Mouse (Mus musculus) embryonic facial prominence, embryonic 15.5 days (tissue): Measurements from ENCODE around the gene Arl8a. TPM values are rescaled to one million over a fixed set of nuclear protein-coding genes. Genes with fewer than 3 reads are reported as not detected.
A peak's percentile ranks its signal among the peaks of the same experiment; 100 is the strongest.

Experiments used
- ATAC-seq: fragments of 200-750 bp; cut with Nextera tagmentation; 2 replicates; pipeline ENCODE4 v1.8.0; 2017; ENCODE audit warnings: low read depth, moderate TSS enrichment; ENCODE audit not compliant: insufficient number of reproducible peaks, low FRiP score, low TSS enrichment
- H3K27ac ChIP-seq: fragments of 300-500 bp; sonication (generic); replicated peaks from 2 replicates; pipeline ENCODE4 v1.5.1; 2015; ENCODE audit warnings: mild to moderate bottlenecking, inconsistent platforms
- H3K27me3 ChIP-seq: fragments of 300-500 bp; sonication (generic); 2 replicates; pipeline ENCODE4 v1.6.1; 2015; ENCODE audit warnings: inconsistent platforms
- H3K36me3 ChIP-seq: fragments of 300-500 bp; sonication (generic); 2 replicates; pipeline ENCODE4 v1.6.1; 2015; ENCODE audit warnings: mild to moderate bottlenecking, inconsistent platforms
- H3K4me1 ChIP-seq: fragments of 300-500 bp; sonication (generic); 2 replicates; pipeline ENCODE4 v1.6.1; 2015; ENCODE audit warnings: inconsistent platforms
- H3K4me2 ChIP-seq: fragments of 300-500 bp; sonication (generic); replicated peaks from 2 replicates; pipeline ENCODE4 v1.6.1; 2015; ENCODE audit warnings: mild to moderate bottlenecking, inconsistent platforms
- H3K4me3 ChIP-seq: fragments of 300-500 bp; sonication (generic); replicated peaks from 2 replicates; pipeline ENCODE4 v1.5.1; 2015; ENCODE audit warnings: mild to moderate bottlenecking, inconsistent platforms
- H3K9ac ChIP-seq: fragments of 300-500 bp; sonication (generic); 2 replicates; pipeline ENCODE4 v1.6.1; 2015; ENCODE audit warnings: inconsistent platforms
- H3K9me3 ChIP-seq: fragments of 300-500 bp; sonication (generic); replicated peaks from 2 replicates; pipeline ENCODE4 v1.6.1; 2016; ENCODE audit warnings: inconsistent platforms
- WGBS: fragments of 180-500 bp; shearing (Covaris S2); methylation state at CpG from one replicate; pipeline ENCODE4 v1.1.7; 2015; 5-methylcytosine and 5-hydroxymethylcytosine counted together
- polyA plus RNA-seq: library from polyadenylated mRNA; unstranded; fragments of >200 nt; fragmentation: Nextera tagmentation; extraction: Ambion mirVana; gene quantifications from 2 replicates; pipeline ENCODE4 v1.2.1, GENCODE M21; 2015

Arl8a gene
- polyA plus RNA-seq, 1 experiment from 2014 or later = 85.7 TPM

DNA sequence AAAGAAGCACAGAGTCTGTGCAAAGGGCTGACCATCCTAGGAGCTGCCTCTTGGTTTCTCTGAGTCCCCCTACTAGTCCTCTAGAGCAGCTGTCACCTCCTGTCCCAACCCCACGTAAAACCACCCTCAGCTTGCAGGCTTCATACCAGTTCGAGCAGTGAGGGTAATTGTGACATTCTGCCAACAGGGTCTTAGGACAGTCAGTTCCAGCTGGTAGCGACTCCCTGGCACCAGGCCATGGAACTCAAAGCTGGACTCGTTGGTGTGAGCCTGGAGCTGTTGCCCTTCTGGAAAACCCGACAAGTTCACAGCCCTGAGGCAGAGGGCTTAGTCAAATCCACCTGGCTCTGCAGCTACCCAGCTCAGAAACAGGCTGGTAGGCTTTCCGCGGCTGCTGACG, 20.6 kb upstream of the Arl8a start:
- H3K36me3 ChIP-seq = no peaks in the 10 kb centered on the region
- no peak for ATAC-seq
- H3K9ac ChIP-seq = no peak overlapping the region
- WGBS = 19% methylated on average over 8 of the region's 8 CpGs
- H3K4me2 ChIP-seq = peak overlapping the region; percentile 38
- H3K27me3 ChIP-seq = peaks cover 7% of the 10 kb centered on the region
- no peaks in the 10 kb centered on the region for H3K9me3 ChIP-seq
- peak overlapping the region; percentile 9 for H3K4me3 ChIP-seq
- peak overlapping the region; percentile 86 for H3K27ac ChIP-seq
- peaks cover 56% of the 10 kb centered on the region for H3K4me1 ChIP-seq

DNA sequence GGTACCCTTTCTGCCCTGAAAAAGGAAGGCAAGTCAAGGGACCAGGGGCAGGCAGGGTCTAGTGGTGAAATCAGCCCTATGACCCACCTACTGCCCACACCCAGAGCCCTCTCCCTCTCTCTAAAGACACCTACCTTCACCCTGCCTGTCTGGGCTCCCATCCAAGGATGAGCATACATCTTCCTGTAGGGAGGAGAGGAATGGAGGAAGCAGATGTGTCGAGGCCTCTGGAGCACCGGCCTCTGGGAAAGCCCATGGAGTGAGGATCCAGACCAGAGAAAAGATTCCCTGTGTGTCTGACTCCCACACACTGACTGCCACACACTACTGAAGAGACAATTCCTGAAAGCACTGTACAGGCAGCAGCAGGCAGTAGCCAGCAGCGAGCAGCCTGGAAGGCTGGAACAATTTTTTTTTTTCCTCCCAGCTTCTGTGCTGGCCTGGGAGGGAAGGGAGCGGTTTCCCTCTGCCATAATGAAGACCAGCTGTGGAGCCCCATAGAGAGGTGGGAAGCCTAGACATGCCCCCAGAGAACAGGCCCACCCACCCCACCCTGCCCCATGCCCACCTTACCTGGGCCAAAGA, 20.1 kb upstream of the Arl8a start:
- H3K36me3 ChIP-seq = no peaks in the 10 kb centered on the region
- 0 out of 2 replicates have a peak, but pooled peaks have one; percentile 20 for ATAC-seq
- H3K27ac ChIP-seq = peak overlapping the region; percentile 86
- H3K9ac ChIP-seq = peak overlapping the region; percentile 18; the same call in 1 of the 2 replicates
- H3K4me3 ChIP-seq = peak overlapping the region; percentile 9
- H3K27me3 ChIP-seq = peaks cover 7% of the 10 kb centered on the region
- 10% methylated on average over 4 of the region's 4 CpGs for WGBS
- H3K4me1 ChIP-seq = peaks cover 62% of the 10 kb centered on the region
- H3K9me3 ChIP-seq = no peaks in the 10 kb centered on the region
- H3K4me2 ChIP-seq = peak overlapping the region; percentile 38

DNA sequence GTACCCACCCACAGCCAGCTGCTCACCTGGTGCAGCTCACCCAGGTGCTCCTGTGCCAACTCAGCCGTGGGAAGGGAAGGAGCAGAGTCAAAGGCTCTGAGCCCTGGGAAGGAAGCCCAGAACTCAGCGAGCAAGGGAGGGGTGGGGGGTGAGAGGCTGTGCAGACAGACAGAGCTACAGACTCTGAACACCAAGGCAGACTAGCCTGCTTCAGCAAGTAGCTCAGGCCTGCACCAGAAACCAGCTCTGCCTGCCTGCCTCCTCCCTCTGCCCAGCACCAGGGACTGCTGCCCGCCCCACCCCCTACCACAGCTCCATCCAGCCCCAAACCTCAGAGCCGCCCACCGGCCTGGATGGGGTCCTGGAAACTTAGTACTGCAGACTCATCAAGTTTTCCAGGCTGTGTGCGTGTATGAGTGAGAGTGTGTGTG, 18.6 kb upstream of the Arl8a start:
- peak overlapping the region; percentile 38 for H3K4me2 ChIP-seq
- peak overlapping the region; percentile 86 for H3K27ac ChIP-seq
- ATAC-seq = peak; percentile 81
- peaks cover 7% of the 10 kb centered on the region for H3K27me3 ChIP-seq
- H3K4me1 ChIP-seq = peaks cover 72% of the 10 kb centered on the region
- 17% methylated on average over 6 of the region's 6 CpGs for WGBS
- H3K9me3 ChIP-seq = no peaks in the 10 kb centered on the region
- no peaks in the 10 kb centered on the region for H3K36me3 ChIP-seq
- no peak overlapping the region for H3K9ac ChIP-seq
- peak overlapping the region; percentile 15 for H3K4me3 ChIP-seq

GRCm38 (mm10) chr1:135128986-135129385, 17.6 kb upstream of the Arl8a start:
- Histone ChIP-seq H3K27ac (peak overlapping the region; percentile 86; the same call in 1 of the 2 replicates), H3K4me3 (no peak overlapping the region), H3K36me3 (no peaks in the 10 kb centered on the region), H3K27me3 (peaks cover 7% of the 10 kb centered on the region), H3K4me1 (peaks cover 72% of the 10 kb centered on the region), H3K9ac (no peak overlapping the region), H3K4me2 (no peak overlapping the region), H3K9me3 (no peaks in the 10 kb centered on the region)
- 21% methylated on average over 9 of the region's 9 CpGs for WGBS
- no peak for ATAC-seq

DNA sequence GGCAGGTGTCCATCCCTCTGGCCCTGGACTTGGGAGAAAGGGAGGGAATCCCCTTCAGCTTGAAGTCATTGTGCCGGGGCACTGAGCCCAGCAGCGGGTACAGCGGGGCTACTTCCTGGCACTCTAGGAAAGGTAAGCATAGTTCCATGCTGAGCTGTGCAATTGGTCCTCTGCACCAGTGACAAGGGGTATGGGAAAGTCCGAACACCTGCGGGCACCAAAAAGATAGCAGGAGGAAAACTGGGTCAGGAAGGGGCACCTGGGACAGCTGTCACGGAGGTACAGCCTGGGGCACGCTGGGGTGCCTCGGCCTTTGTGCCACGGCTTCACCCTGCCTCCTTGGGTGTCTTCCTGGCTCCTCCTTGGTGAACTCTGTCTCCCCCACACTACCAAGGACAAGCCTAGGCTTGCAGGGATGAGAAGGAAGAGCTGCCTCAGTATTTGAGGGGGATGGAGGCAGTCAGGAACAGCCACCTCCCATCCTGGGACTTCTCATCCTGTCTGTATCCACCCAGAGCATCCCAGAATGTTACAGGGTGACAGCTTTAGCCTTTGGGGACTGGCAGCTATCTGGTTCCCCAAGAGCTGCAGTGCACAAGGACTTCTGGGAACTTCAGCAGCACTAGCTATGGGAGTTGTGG, 17.0 kb upstream of the Arl8a start:
- H3K4me3 ChIP-seq = no peak overlapping the region
- no peaks in the 10 kb centered on the region for H3K36me3 ChIP-seq
- H3K9me3 ChIP-seq = no peaks in the 10 kb centered on the region
- WGBS = 68% methylated on average over 9 of the region's 9 CpGs
- no peak overlapping the region for H3K4me2 ChIP-seq
- no peak for ATAC-seq
- peaks cover 72% of the 10 kb centered on the region for H3K4me1 ChIP-seq
- peaks cover 7% of the 10 kb centered on the region for H3K27me3 ChIP-seq
- no peak overlapping the region for H3K9ac ChIP-seq
- 0 out of 2 replicates have a peak overlapping the region, but pooled peaks have one; percentile 86 for H3K27ac ChIP-seq

DNA sequence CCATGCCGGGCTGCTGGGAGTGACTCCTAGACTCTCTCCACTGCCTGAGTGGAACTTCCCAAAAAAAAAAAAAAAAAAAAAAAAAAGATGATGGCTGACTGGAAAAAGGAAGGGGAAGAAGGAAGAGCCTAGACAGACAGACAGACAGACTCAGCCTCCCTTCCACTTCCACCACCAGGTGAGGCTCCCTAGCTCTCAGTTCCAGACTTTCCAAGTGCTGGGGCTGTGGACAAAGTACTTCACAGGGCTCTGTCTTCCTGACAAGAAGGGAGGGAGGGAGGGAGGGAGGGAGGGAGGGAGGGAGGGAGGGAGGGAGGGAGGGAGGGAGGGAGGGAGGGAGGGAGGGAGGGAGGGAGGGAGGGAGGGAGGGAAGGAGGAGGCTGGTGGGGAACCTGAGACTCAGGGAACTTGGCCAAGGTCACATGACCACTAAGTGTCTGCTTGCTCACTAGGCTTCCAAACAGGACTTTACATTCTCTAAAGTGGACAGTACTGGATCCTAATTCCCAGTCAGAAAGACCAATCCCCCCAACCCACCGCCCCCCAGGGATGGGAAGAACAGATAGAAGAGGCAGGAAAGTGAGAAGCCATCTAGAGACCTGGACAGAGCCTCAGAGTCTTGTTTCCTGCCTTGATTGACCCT, 16.1 kb upstream of the Arl8a start:
- no peak for ATAC-seq

DNA sequence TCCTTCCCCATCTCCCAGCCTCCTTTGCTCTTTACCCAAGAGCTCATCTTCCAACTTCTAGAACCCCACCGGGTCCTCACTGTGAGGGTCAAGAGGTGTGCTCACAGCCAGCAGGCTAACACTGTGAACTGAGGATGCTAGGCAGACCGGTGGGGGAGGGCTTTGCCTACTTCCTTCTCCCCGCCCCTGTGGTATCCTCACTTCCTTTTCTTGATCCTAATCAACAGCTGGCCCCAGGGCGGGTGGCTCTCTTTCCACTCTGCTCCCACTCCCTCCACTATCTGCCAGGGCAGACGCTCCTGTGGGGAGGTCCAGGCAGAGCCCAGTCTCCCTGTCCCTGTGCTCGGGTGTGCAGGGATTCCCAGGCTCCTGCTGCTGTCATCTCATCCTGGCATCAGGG, 15.6 kb upstream of the Arl8a start:
- H3K4me3 ChIP-seq = no peak overlapping the region
- peaks cover 7% of the 10 kb centered on the region for H3K27me3 ChIP-seq
- H3K4me2 ChIP-seq = no peak overlapping the region
- H3K27ac ChIP-seq = peak overlapping the region; percentile 49; the same call in 1 of the 2 replicates
- ATAC-seq = no peak
- 23% methylated on average over 6 of the region's 6 CpGs for WGBS
- H3K4me1 ChIP-seq = peaks cover 60% of the 10 kb centered on the region
- H3K9me3 ChIP-seq = no peaks in the 10 kb centered on the region
- H3K36me3 ChIP-seq = no peaks in the 10 kb centered on the region
- H3K9ac ChIP-seq = no peak overlapping the region

More for the DNA sequence above, 16.1 kb upstream of the Arl8a start:
- Histone ChIP-seq H3K36me3 (no peaks in the 10 kb centered on the region), H3K9me3 (no peaks in the 10 kb centered on the region), H3K9ac (no peak overlapping the region), H3K27me3 (peaks cover 7% of the 10 kb centered on the region), H3K4me2 (no peak overlapping the region), H3K27ac (no peak overlapping the region), H3K4me1 (peaks cover 66% of the 10 kb centered on the region), H3K4me3 (no peak overlapping the region)
- 78% methylated on average over 2 of the region's 2 CpGs for WGBS

DNA sequence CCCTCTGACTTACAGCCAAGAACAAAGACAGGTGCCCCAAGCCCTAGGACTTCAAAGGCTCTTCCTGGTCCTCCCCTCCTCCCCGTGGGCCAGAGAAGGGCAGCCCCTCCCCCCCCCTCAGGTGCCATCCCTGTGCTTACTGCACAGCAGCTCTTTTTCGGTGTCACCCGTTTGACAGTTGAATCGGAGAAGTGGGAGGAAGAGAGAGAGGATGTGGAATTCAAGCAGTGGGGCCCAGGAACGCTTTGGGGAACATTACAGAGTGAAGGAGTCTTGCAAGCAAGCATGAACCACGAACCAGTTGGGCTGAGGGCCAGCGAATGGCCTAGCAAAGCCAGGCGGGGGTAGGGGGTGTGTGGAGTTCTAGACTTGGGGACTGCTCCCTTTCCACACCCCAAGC, 15.1 kb upstream of the Arl8a start:
- 0 out of 2 replicates have a peak overlapping the region, but pooled peaks have one; percentile 49 for H3K27ac ChIP-seq
- peaks cover 55% of the 10 kb centered on the region for H3K4me1 ChIP-seq
- peaks cover 7% of the 10 kb centered on the region for H3K27me3 ChIP-seq
- no peak overlapping the region for H3K4me2 ChIP-seq
- H3K9me3 ChIP-seq = no peaks in the 10 kb centered on the region
- no peak overlapping the region for H3K9ac ChIP-seq
- WGBS = 31% methylated on average over 8 of the region's 8 CpGs
- ATAC-seq = no peak
- H3K36me3 ChIP-seq = no peaks in the 10 kb centered on the region
- no peak overlapping the region for H3K4me3 ChIP-seq

DNA sequence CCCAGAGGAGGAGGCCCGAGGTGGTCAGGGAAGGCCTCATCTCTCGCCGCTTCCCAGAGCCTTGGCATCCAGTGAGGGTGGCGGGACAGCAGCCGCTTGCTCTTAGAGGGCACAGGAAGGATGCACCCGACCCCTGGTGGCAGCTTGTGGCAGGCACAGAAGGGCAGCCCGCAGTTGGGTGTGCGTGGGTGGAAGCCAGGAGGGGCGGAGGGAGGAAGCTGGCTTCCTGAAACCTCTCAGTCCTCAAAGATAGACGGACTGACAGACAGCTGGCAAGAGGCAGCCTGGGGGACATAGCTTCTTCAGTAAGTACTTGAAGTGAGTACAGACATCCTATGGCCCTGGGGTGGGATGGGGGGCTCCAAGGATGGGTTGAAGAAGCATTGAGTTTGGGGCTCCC, 14.2 kb upstream of the Arl8a start, which contains the start of gene Ptpn7:
TSS of gene Ptpn7 (plus strand) at position 228 of the 400 bp plus-strand sequence.
- ATAC-seq = no peak
- H3K4me1 ChIP-seq = peaks cover 46% of the 10 kb centered on the region
- no peak within 1 kb of the TSS for H3K9ac ChIP-seq
- no peak within 1 kb of the TSS for H3K4me3 ChIP-seq
- peaks cover 7% of the 10 kb centered on the region for H3K27me3 ChIP-seq
- WGBS = 41% methylated on average over 10 of the region's 10 CpGs
- H3K36me3 ChIP-seq = no peaks in the 10 kb centered on the region
- H3K27ac ChIP-seq = no peak within 1 kb of the TSS
- no peak within 1 kb of the TSS for H3K4me2 ChIP-seq
- no peaks in the 10 kb centered on the region for H3K9me3 ChIP-seq

DNA sequence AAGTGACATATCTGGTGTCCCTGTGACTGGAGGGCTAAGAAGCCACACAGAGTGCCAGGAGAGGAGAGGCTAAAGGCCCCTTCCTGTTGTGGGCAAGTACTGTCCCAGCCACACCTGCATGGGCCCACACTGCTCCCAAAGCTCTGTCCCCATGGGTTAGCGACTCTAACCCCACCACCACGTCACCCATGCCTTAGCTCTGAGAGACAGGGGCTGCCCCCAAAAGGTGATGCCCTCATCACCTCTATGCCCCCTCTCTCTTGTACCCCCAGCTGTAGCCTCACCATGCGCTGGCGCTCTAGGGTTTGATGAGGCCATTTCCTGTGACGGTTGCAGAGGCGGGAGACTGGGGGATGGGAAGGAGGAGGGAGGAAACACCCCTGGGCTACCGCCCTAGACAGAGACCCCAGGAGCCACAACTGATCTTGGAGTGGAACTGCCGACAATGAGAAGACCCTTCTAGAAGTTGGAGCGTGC, 13.7 kb upstream of the Arl8a start:
- peaks cover 41% of the 10 kb centered on the region for H3K4me1 ChIP-seq
- no peak for ATAC-seq
- H3K9ac ChIP-seq = no peak overlapping the region
- H3K27ac ChIP-seq = no peak overlapping the region
- no peak overlapping the region for H3K4me3 ChIP-seq
- H3K27me3 ChIP-seq = peaks cover 7% of the 10 kb centered on the region
- H3K36me3 ChIP-seq = no peaks in the 10 kb centered on the region
- 90% methylated on average over 9 of the region's 9 CpGs for WGBS
- no peaks in the 10 kb centered on the region for H3K9me3 ChIP-seq
- H3K4me2 ChIP-seq = no peak overlapping the region

DNA sequence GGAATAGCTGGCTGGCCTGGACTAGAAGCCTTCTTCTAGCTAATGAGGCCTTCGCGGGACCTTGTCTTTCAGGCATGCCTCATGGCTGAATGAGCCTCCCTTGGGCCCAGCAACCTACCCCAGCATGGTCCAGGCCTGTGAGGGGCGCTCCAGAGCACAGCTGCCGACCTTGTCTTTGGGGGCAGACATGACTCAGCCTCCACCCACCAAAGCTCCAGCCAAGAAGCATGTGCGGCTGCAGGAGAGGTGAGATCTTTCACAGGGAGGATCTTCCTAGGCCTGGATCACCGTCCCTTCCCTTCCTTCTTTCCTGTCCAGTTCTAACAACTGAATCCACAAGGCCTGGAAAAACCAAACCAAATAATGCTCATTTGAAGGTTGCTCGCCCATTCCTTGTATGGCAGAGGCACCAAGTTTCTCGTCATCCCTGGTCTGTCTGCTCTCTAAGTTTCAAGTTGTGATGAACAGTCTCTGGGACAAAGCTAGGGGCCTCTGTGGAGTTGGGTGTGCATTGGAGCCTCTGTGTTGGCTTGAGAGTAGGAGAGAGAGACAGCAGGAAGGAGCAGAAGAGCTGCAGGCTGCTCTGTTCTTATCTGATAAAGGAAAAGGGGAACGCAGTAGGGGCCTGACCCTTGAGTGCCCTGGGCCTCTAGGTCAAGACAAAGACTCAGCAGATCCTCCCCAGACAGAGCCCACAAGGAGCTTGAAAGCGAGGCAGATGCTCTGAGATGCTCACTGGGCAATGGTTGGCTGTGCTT, 12.8 kb upstream of the Arl8a start:
- peaks cover 33% of the 10 kb centered on the region for H3K4me1 ChIP-seq
- no peak overlapping the region for H3K9ac ChIP-seq
- H3K9me3 ChIP-seq = no peaks in the 10 kb centered on the region
- no peak for ATAC-seq
- 80% methylated on average over 10 of the region's 10 CpGs for WGBS
- peaks cover 7% of the 10 kb centered on the region for H3K27me3 ChIP-seq
- H3K27ac ChIP-seq = no peak overlapping the region
- H3K4me2 ChIP-seq = no peak overlapping the region
- H3K4me3 ChIP-seq = no peak overlapping the region
- no peaks in the 10 kb centered on the region for H3K36me3 ChIP-seq
